In the genomic region with DNA sequence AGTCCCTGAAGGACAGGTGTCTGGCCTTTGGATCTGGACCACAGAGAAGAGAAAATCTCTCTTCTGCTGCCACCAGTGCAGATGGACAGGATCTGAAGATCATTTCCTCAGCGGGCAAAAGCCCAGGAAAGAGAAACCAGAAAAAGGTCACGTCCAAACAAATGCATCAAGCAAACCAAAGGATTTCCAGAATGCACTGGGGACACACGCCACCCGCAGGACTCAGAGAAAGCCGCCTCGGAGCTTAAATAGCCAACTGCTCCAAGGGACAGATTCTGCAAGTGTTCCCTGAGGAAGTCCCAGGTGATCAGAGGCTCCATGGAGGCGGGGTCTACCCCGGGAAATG, we compare ENCODE assay signal across 13 mouse cellular contexts.
DNase-seq lines count a peak whose midpoint lies in the region.
"Had no signal": no experiment of that assay in that cellular context is flagged by ENCODE, and none has a peak within 500 bp of the region (broad histone marks: within the 10 kb centered on the region; RNA-seq: fewer than 3 reads in every experiment).

No protein-coding gene starts in this region.

- peak; percentile 97 for DNase-seq in brain, adult 2 months (ENCODE audit: low read depth, low spot score)
- peak; percentile 86 to 90 for DNase-seq in cerebellum, adult 18-20 months
- peak; percentile 94 for DNase-seq in cerebellum, adult 9-11 months
- DNase-seq in cerebellum, postnatal 36 days: peak; percentile 81 to 89
- no peak for DNase-seq in left cerebral cortex, adult 18-20 months (ENCODE audit: low spot score in 2 of 2)
- DNase-seq in right cerebral cortex, postnatal 25 days: no peak
- no peak for DNase-seq in embryo, embryonic 10.5 days (ENCODE audit: low spot score)
- DNase-seq: adrenal gland, postnatal 10 days; forebrain, postnatal 0 days; gastrocnemius, adult 2 months; gastrocnemius, postnatal 25 days; heart, postnatal 36 days; kidney, adult 11 months had no signal

Comparison
In these comparisons a context has a peak if more than half of its experiments do, and no peak if none do; other contexts are left out.
1. DNase-seq: peak in brain, adult 2 months (single experiment), cerebellum, adult 18-20 months (2 of 2), cerebellum, adult 9-11 months (single experiment) and cerebellum, postnatal 36 days (2 of 2); none in left cerebral cortex, adult 18-20 months (0 of 2), right cerebral cortex, postnatal 25 days (single experiment) and embryo, embryonic 10.5 days (single experiment).